Mouse (Mus musculus) erythroid progenitor cell, adult 5-6 weeks (primary cell): Measurements from ENCODE around the gene Rrp36. TPM values are rescaled to one million over a fixed set of nuclear protein-coding genes. Genes with fewer than 3 reads are reported as not detected.

Experiments used
- ATAC-seq: replicated peaks from 2 replicates; pipeline ENCODE4 v1.8.0; 2016; ENCODE audit warnings: moderate number of reproducible peaks, mild to moderate bottlenecking, moderate TSS enrichment, inconsistent platforms; ENCODE audit not compliant: poor library complexity, low FRiP score, severe bottlenecking
- total RNA-seq, 2 experiments: library from RNA; stranded (forward) in 1 of 2; stranded (reverse) in 1 of 2; fragments of 150-400 nt in 1 of 2; fragments of 186-747, 209-891 nt in 1 of 2; gene quantifications; 2 replicates each; pipeline versions ENCODE4 v1.2.3 to v1.2.4; 2015 to 2017; ENCODE audit warnings: low replicate concordance in 2 of 2

Rrp36 gene
- total RNA-seq, 2 experiments from 2014 or later = 23.7 TPM; not detected in 1

DNA sequence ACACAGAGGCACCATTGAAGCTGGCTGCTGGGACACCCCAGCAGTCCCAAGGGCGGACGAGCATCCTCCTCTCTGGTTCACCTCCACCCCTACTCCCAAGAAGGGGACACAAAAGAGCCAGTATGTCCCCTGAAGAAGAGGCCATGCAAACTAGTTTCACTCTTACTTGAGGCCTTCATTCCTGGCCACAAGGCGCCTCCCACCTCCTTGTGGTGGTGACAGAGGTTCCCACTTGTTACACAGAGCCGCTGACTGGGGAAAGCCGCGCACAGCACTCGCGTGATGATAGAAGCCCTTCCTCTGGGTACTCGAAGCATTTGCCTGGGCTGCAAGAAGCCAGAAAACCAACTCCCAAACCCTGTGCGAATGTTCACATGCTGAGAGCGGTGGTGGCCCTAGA is 51.9 kb downstream of the Rrp36 start:
- ATAC-seq = no peak

DNA sequence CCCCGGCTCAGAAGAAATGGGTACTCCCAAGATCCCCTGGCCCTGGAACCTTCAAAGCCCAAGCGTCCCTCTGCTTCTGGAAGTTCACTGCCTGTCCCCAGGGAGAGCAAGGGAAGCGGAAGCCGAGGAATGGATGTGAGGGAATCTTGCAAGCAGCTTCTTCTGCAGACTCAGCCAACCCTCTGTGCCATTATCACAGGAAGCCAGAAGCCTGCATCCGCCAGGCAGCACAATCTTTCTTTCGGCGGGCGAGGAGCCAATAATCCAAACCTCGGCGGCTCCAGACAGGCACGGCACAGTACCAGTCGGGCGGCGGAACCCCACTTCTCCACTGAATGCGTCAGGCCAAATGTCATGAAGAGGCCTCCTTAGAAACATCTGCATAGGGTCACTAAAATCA is 52.8 kb downstream of the Rrp36 start:
- no peak for ATAC-seq

DNA sequence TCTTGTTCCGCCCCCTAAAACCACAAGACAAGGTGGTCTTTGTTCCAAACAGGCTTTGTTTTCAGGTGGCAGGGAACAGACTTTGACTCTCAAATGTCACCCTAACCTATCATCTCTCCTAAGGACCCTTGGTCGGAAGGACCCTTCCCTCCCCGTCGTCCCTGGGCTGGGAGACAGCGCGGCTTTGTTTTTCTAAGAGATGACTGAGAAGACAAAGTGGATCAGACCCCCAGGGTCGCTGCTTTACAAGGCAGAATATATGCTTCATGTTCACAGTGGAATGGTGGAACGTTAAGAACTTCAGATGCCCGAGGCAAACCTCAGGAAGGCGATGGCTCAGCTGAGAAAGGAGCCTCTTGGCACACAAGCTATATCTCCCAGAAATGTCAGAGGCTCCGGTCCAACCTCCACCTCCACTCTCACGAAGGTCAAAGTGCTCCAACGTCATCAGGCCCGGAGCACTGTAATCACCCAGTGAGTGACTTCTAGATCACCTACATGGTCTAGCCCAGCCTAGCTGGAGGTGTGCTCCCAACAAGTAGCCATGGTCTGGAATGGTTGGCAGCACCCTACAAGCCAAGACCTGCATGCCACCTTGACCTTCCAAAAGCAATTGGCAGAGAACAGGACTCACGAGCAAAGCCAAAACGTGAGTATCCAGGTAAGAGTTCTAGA is 54.3 kb downstream of the Rrp36 start:
- no peak for ATAC-seq

GRCm38 (mm10) chr17:46618769-46619682 is 55.1 kb downstream of the Rrp36 start:
- ATAC-seq = no peak

- no peak for ATAC-seq
Observed at GRCm38 (mm10) chr17:46618394-46618768, 55.8 kb downstream of the Rrp36 start.

DNA sequence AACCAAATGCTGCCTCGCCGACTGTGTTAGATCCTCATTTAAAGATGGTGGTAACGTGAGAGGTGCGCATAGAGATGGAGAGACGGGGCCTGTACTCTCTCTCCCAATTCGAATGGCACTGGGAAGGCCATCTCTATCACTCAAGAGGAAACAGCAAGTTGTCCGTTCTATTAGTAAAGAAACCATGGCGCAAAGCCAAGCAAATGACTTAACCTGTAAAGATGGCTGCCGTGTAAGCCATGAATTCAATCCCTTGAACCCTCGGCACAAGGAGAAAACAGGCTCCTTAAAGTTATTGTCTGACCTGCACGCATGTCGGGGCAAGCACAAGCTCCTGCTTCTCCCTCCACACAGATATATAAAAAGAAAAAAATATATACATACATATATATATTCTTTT is 56.4 kb downstream of the Rrp36 start:
- no peak for ATAC-seq

Other genes with a start within 250 kb of the Rrp36 start
- not detected in 2 replicates for gene Crip3, start 245.4 kb downstream of the Rrp36 start, total RNA-seq (2015; ENCODE audit: low replicate concordance)
- gene Crip3, start 245.4 kb downstream of the Rrp36 start, total RNA-seq (2017; ENCODE audit: low replicate concordance) = not detected in 2 replicates
- gene Slc22a7, start 235.9 kb downstream of the Rrp36 start, total RNA-seq (2015; ENCODE audit: low replicate concordance) = not detected in 2 replicates
- not detected in 2 replicates for gene Slc22a7, start 235.9 kb downstream of the Rrp36 start, total RNA-seq (2017; ENCODE audit: low replicate concordance)
- gene Ttbk1, start 186.7 kb downstream of the Rrp36 start, total RNA-seq (2015; ENCODE audit: low replicate concordance) = not detected in 2 replicates
- gene Ttbk1, start 186.7 kb downstream of the Rrp36 start, total RNA-seq (2017; ENCODE audit: low replicate concordance) = not detected in 2 replicates
- gene Dnph1, start 177.6 kb downstream of the Rrp36 start, total RNA-seq (2015; ENCODE audit: low replicate concordance) = 3.8 and 5.0 TPM in 2 replicates
- gene Dnph1, start 177.6 kb downstream of the Rrp36 start, total RNA-seq (2017; ENCODE audit: low replicate concordance) = 0.64 and 1.9 TPM in 2 replicates
- 0.42 and 5.8 TPM in 2 replicates for gene Cul9, start 128.0 kb downstream of the Rrp36 start, total RNA-seq (2015; ENCODE audit: low replicate concordance)
- gene Cul9, start 128.0 kb downstream of the Rrp36 start, total RNA-seq (2017; ENCODE audit: low replicate concordance) = 0.26 TPM in 1 of 2 replicates, not detected in the other
- 12.2 and 23.8 TPM in 2 replicates for gene Srf, start 118.2 kb downstream of the Rrp36 start, total RNA-seq (2015; ENCODE audit: low replicate concordance)
- gene Srf, start 118.2 kb downstream of the Rrp36 start, total RNA-seq (2017; ENCODE audit: low replicate concordance) = 7.2 and 9.9 TPM in 2 replicates
- gene Ptk7, start 44.8 kb downstream of the Rrp36 start, total RNA-seq (2015; ENCODE audit: low replicate concordance) = not detected in 2 replicates
- gene Ptk7, start 44.8 kb downstream of the Rrp36 start, total RNA-seq (2017; ENCODE audit: low replicate concordance) = 0.30 TPM in 1 of 2 replicates, not detected in the other
- 1.3 and 2.9 TPM in 2 replicates for gene Klc4, start 28.3 kb downstream of the Rrp36 start, total RNA-seq (2015; ENCODE audit: low replicate concordance)
- 4.5 and 5.5 TPM in 2 replicates for gene Klc4, start 28.3 kb downstream of the Rrp36 start, total RNA-seq (2017; ENCODE audit: low replicate concordance)
- 5.8 and 10.9 TPM in 2 replicates for gene Mrpl2, start 28.1 kb downstream of the Rrp36 start, total RNA-seq (2015; ENCODE audit: low replicate concordance)
- 12.5 and 13.3 TPM in 2 replicates for gene Mrpl2, start 28.1 kb downstream of the Rrp36 start, total RNA-seq (2017; ENCODE audit: low replicate concordance)
- gene Cul7, start 24.0 kb downstream of the Rrp36 start, total RNA-seq (2015; ENCODE audit: low replicate concordance) = 1.7 TPM in 1 of 2 replicates, not detected in the other
- gene Cul7, start 24.0 kb downstream of the Rrp36 start, total RNA-seq (2017; ENCODE audit: low replicate concordance) = 0.30 and 0.39 TPM in 2 replicates
- 15.1 and 22.6 TPM in 2 replicates for gene Mea1, start 4.4 kb upstream of the Rrp36 start, total RNA-seq (2015; ENCODE audit: low replicate concordance)
- gene Mea1, start 4.4 kb upstream of the Rrp36 start, total RNA-seq (2017; ENCODE audit: low replicate concordance) = 4.2 and 10.9 TPM in 2 replicates
- gene Klhdc3, start 6.6 kb upstream of the Rrp36 start, total RNA-seq (2015; ENCODE audit: low replicate concordance) = 16.9 and 23.1 TPM in 2 replicates
- 5.1 and 17.2 TPM in 2 replicates for gene Klhdc3, start 6.6 kb upstream of the Rrp36 start, total RNA-seq (2017; ENCODE audit: low replicate concordance)
- gene Ppp2r5d, start 30.8 kb upstream of the Rrp36 start, total RNA-seq (2015; ENCODE audit: low replicate concordance) = 15.1 and 18.4 TPM in 2 replicates
- 17.1 and 22.8 TPM in 2 replicates for gene Ppp2r5d, start 30.8 kb upstream of the Rrp36 start, total RNA-seq (2017; ENCODE audit: low replicate concordance)
- 1.1 TPM in 1 of 2 replicates, not detected in the other for gene Pex6, start 37.1 kb upstream of the Rrp36 start, total RNA-seq (2015; ENCODE audit: low replicate concordance)
- gene Pex6, start 37.1 kb upstream of the Rrp36 start, total RNA-seq (2017; ENCODE audit: low replicate concordance) = 1.8 and 4.2 TPM in 2 replicates
- not detected in 2 replicates for gene Gnmt, start 54.8 kb upstream of the Rrp36 start, total RNA-seq (2015; ENCODE audit: low replicate concordance)
- not detected in 2 replicates for gene Gnmt, start 54.8 kb upstream of the Rrp36 start, total RNA-seq (2017; ENCODE audit: low replicate concordance)
- 3.4 and 3.6 TPM in 2 replicates for gene Cnpy3, start 77.9 kb upstream of the Rrp36 start, total RNA-seq (2015; ENCODE audit: low replicate concordance)
- 7.2 and 7.7 TPM in 2 replicates for gene Cnpy3, start 77.9 kb upstream of the Rrp36 start, total RNA-seq (2017; ENCODE audit: low replicate concordance)
- not detected in 2 replicates for gene Ptcra, start 89.4 kb upstream of the Rrp36 start, total RNA-seq (2015; ENCODE audit: low replicate concordance)
- not detected in 2 replicates for gene Ptcra, start 89.4 kb upstream of the Rrp36 start, total RNA-seq (2017; ENCODE audit: low replicate concordance)
- gene 2310039H08Rik, start 98.3 kb upstream of the Rrp36 start, total RNA-seq (2015; ENCODE audit: low replicate concordance) = 7.2 and 15.1 TPM in 2 replicates
- 1.8 and 4.2 TPM in 2 replicates for gene 2310039H08Rik, start 98.3 kb upstream of the Rrp36 start, total RNA-seq (2017; ENCODE audit: low replicate concordance)
- 29.9 and 35.6 TPM in 2 replicates for gene Rpl7l1, start 108.3 kb upstream of the Rrp36 start, total RNA-seq (2015; ENCODE audit: low replicate concordance)
- gene Rpl7l1, start 108.3 kb upstream of the Rrp36 start, total RNA-seq (2017; ENCODE audit: low replicate concordance) = 25.2 and 69.6 TPM in 2 replicates
- 28.8 and 64.6 TPM in 2 replicates for gene Bicral, start 184.1 kb upstream of the Rrp36 start, total RNA-seq (2015; ENCODE audit: low replicate concordance)
- 18.7 and 68.4 TPM in 2 replicates for gene Bicral, start 184.1 kb upstream of the Rrp36 start, total RNA-seq (2017; ENCODE audit: low replicate concordance)
- gene Tbcc, start 216.3 kb upstream of the Rrp36 start, total RNA-seq (2015; ENCODE audit: low replicate concordance) = 3.2 and 7.5 TPM in 2 replicates
- 1.1 and 2.7 TPM in 2 replicates for gene Tbcc, start 216.3 kb upstream of the Rrp36 start, total RNA-seq (2017; ENCODE audit: low replicate concordance)
- not detected in 2 replicates for gene Prph2, start 236.1 kb upstream of the Rrp36 start, total RNA-seq (2015; ENCODE audit: low replicate concordance)
- not detected in 2 replicates for gene Prph2, start 236.1 kb upstream of the Rrp36 start, total RNA-seq (2017; ENCODE audit: low replicate concordance)